Mouse (Mus musculus) left cerebral cortex, postnatal 25 days (tissue): ENCODE measurements around the gene Bpifa1. TPM values are rescaled to one million over a fixed set of nuclear protein-coding genes. Genes with fewer than 3 reads are reported as not detected.
A peak's percentile ranks its signal among the peaks of the same experiment; 100 is the strongest.
"Not testable (repeated sequence)": the region's sequence is repeated elsewhere in the genome, so short reads cannot be mapped to it uniquely, and the experiment has no call there.

Experiments used
- DNase-seq, 2 experiments: peaks; one replicate each; pipeline ENCODE4 v3.0.0; 2022; ENCODE audit warnings: low spot score in 2 of 2, mixed read lengths in 1 of 2
- intact Hi-C: fragments of 180-260 bp; cut with DNase I; formaldehyde crosslinking; loops from one replicate; pipeline ENCODE4 v1.15.1; 2025
- total RNA-seq, 2 experiments: library from RNA; stranded (reverse); gene quantifications; 2 replicates each; pipeline ENCODE4 v1.2.3; 2021

The Bpifa1 gene
- not detected for total RNA-seq

GRCm38 (mm10) chr2:154142580-154142979 is at the start of gene Bpifa1:
TSS of gene Bpifa1 (plus strand) at chr2:154142880.
- intact Hi-C loops, result no loop called here

GRCm38 (mm10) chr2:154097734-154098133 is 44.9 kb upstream of the Bpifa1 start:
- intact Hi-C loops, result no loop called here
- peak in 1 of 2 experiments; percentile 1 for DNase-seq

More at GRCm38 (mm10) chr2:154142580-154142979, at the start of gene Bpifa1:
- DNase-seq, result no peak

GRCm38 (mm10) chr2:154117381-154117780 is 25.3 kb upstream of the Bpifa1 start:
- DNase-seq, result no peak
- intact Hi-C loops, result no loop called here

- intact Hi-C loops, result no loop called here
- DNase-seq, result no peak
Observed at GRCm38 (mm10) chr2:154130120-154130519, 12.6 kb upstream of the Bpifa1 start, which contains the start of gene Bpifa3. TSS of gene Bpifa3 (plus strand) at chr2:154130336.

- intact Hi-C loops, result no loop called here
- DNase-seq, result no peak
Observed at GRCm38 (mm10) chr2:154143735-154144134, 1.1 kb downstream of the Bpifa1 start.

GRCm38 (mm10) chr2:154147496-154147895 is 4.8 kb downstream of the Bpifa1 start:
- no peak for DNase-seq
- intact Hi-C loops, result no loop called here

- intact Hi-C loops, result no loop called here
Observed at GRCm38 (mm10) chr2:154158433-154158832, 15.8 kb downstream of the Bpifa1 start.

GRCm38 (mm10) chr2:154162307-154162706 is 19.6 kb downstream of the Bpifa1 start, which contains the start of gene Bpifa5:
TSS of gene Bpifa5 (plus strand) at chr2:154162607.
- DNase-seq, result no peak
- intact Hi-C loops, result no loop called here

More at GRCm38 (mm10) chr2:154158433-154158832, 15.8 kb downstream of the Bpifa1 start:
- DNase-seq, result no peak

- no peak for DNase-seq
- intact Hi-C loops, result no loop called here
Observed at GRCm38 (mm10) chr2:154163306-154163705, 20.6 kb downstream of the Bpifa1 start.

GRCm38 (mm10) chr2:154169172-154169571 is 26.5 kb downstream of the Bpifa1 start:
- intact Hi-C loops, result no loop called here
- no peak for DNase-seq

GRCm38 (mm10) chr2:154171621-154172020 is 28.9 kb downstream of the Bpifa1 start:
- no peak for DNase-seq
- intact Hi-C loops, result loop anchor here (2.0 kb wide), 1 partner anchor 125 kb away; no protein-coding TSS in a partner anchor

- intact Hi-C loops, result loop anchor here (2.0 kb wide), 1 partner anchor 123 kb away; no protein-coding TSS in a partner anchor
Observed at GRCm38 (mm10) chr2:154173313-154173712, 30.6 kb downstream of the Bpifa1 start.

GRCm38 (mm10) chr2:154181900-154182299 is 39.2 kb downstream of the Bpifa1 start:
- DNase-seq, intact Hi-C loops: not testable (repeated sequence)

More at GRCm38 (mm10) chr2:154173313-154173712, 30.6 kb downstream of the Bpifa1 start:
- peak; percentile 29 to 32 for DNase-seq

- intact Hi-C loops, result not testable (repeated sequence)
- peak in 1 of 2 experiments; percentile 72 for DNase-seq
Observed at GRCm38 (mm10) chr2:154183061-154183460, 40.4 kb downstream of the Bpifa1 start.

GRCm38 (mm10) chr2:154185319-154185718 is 42.6 kb downstream of the Bpifa1 start:
- DNase-seq, result no peak
- intact Hi-C loops, result no loop called here

GRCm38 (mm10) chr2:154185748-154186147 is 43.1 kb downstream of the Bpifa1 start:
- peak in 1 of 2 experiments; percentile 55 for DNase-seq
- intact Hi-C loops, result no loop called here

GRCm38 (mm10) chr2:154187468-154187867 is 44.8 kb downstream of the Bpifa1 start:
- intact Hi-C loops, result no loop called here
- DNase-seq, result no peak

- intact Hi-C loops, result no loop called here
- DNase-seq, result no peak
Observed at GRCm38 (mm10) chr2:154189877-154190434, 47.3 kb downstream of the Bpifa1 start.

GRCm38 (mm10) chr2:154190546-154191258 is 48.0 kb downstream of the Bpifa1 start, which contains the start of gene Bpifb1:
TSS of gene Bpifb1 (plus strand) at chr2:154190818.
- intact Hi-C loops, result no loop called here
- no peak for DNase-seq

GRCm38 (mm10) chr2:154192141-154192540 is 49.5 kb downstream of the Bpifa1 start:
- no peak for DNase-seq
- intact Hi-C loops, result no loop called here

- intact Hi-C loops, result no loop called here
Observed at GRCm38 (mm10) chr2:154193071-154193470, 50.4 kb downstream of the Bpifa1 start.

More at GRCm38 (mm10) chr2:154193071-154193470, 50.4 kb downstream of the Bpifa1 start:
- DNase-seq, result no peak
